ENCODE assay signal across 10 mouse cellular contexts in genomic region chr7:51913292-51914050, GRCm38 (mm10). TPM values are rescaled to one million over a fixed set of nuclear protein-coding genes. Genes with fewer than 3 reads are reported as not detected.
A peak's percentile ranks its signal among the peaks of the same experiment; 100 is the strongest.
DNase-seq lines count a peak whose midpoint lies in the region; ATAC-seq lines count a peak whose summit lies in the region.
"Had no signal": no experiment of that assay in that cellular context is flagged by ENCODE, and none has a peak within 500 bp of the region (broad histone marks: within the 10 kb centered on the region; RNA-seq: fewer than 3 reads in every experiment).

No protein-coding gene starts in this region.

- ATAC-seq in lung, embryonic 15.5 days (ENCODE audit: borderline replicate concordance, extremely low read depth, low FRiP score, low TSS enrichment), result peak; percentile 55; the same call in 1 of the 2 replicates
- peak; percentile 74 for ATAC-seq in heart, embryonic 15.5 days (replicated peaks; ENCODE audit: insufficient number of reproducible peaks, insufficient read depth, low FRiP score, low read depth)
- peak; percentile 50; the same call in 1 of the 2 replicates for ATAC-seq in neural tube, embryonic 13.5 days (ENCODE audit: low read depth)
- no peak for ATAC-seq in midbrain, embryonic 14.5 days (ENCODE audit: low FRiP score, low TSS enrichment)

- H3K4me1 ChIP-seq in lung, embryonic 15.5 days, result 0 out of 2 replicates have a peak, but pooled peaks cover 8% of the 10 kb centered on the region
- H3K4me1 ChIP-seq in heart, embryonic 15.5 days (replicated peaks), result peaks cover 13% of the 10 kb centered on the region
- 0 out of 2 replicates have a peak, but pooled peaks cover 6% of the 10 kb centered on the region for H3K4me1 ChIP-seq in neural tube, embryonic 13.5 days (replicated peaks)
- no peaks in the 10 kb centered on the region for H3K4me1 ChIP-seq in midbrain, embryonic 14.5 days (ENCODE audit: control insufficient read depth, insufficient read depth, low read length)

- no peak overlapping the region for H3K4me3 ChIP-seq in lung, embryonic 15.5 days
- no peak overlapping the region for H3K4me3 ChIP-seq in heart, embryonic 15.5 days
- no peak overlapping the region for H3K4me3 ChIP-seq in neural tube, embryonic 13.5 days
- no peak overlapping the region for H3K4me3 ChIP-seq in midbrain, embryonic 14.5 days (replicated peaks; ENCODE audit: low read depth, low read length)

- WGBS in lung, embryonic 15.5 days, result 65% methylated on average over 3 of the region's 3 CpGs
- 74% methylated on average over 3 of the region's 3 CpGs for WGBS in heart, embryonic 15.5 days
- 93% methylated on average over 3 of the region's 3 CpGs for whole genome bisulfite sequencing in neural tube, embryonic 13.5 days
- WGBS in midbrain, embryonic 14.5 days, result 94% methylated on average over 3 of the region's 3 CpGs

- H3K4me2 ChIP-seq in lung, embryonic 15.5 days, result no peak overlapping the region
- no peak overlapping the region for H3K4me2 ChIP-seq in heart, embryonic 15.5 days
- H3K4me2 ChIP-seq in neural tube, embryonic 13.5 days, result no peak overlapping the region
- H3K4me2 ChIP-seq in midbrain, embryonic 14.5 days (ENCODE audit: low read length), result no peak overlapping the region

- 0 out of 2 replicates have a peak overlapping the region, but pooled peaks have one; percentile 15 for H3K27ac ChIP-seq in lung, embryonic 15.5 days
- H3K27ac ChIP-seq in heart, embryonic 15.5 days, result peak overlapping the region; percentile 76
- peak overlapping the region; percentile 18; the same call in 1 of the 2 replicates for H3K27ac ChIP-seq in neural tube, embryonic 13.5 days (replicated peaks)
- H3K27ac ChIP-seq in midbrain, embryonic 14.5 days (replicated peaks; ENCODE audit: low read depth, low read length), result no peak overlapping the region

- no peaks in the 10 kb centered on the region for H3K9me3 ChIP-seq in lung, embryonic 15.5 days
- no peaks in the 10 kb centered on the region for H3K9me3 ChIP-seq in heart, embryonic 15.5 days (replicated peaks)
- H3K9me3 ChIP-seq in neural tube, embryonic 13.5 days, result no peaks in the 10 kb centered on the region
- no peaks in the 10 kb centered on the region for H3K9me3 ChIP-seq in midbrain, embryonic 14.5 days (ENCODE audit: control insufficient read depth, low read length)

- no peak overlapping the region for H3K9ac ChIP-seq in lung, embryonic 15.5 days
- H3K9ac ChIP-seq in heart, embryonic 15.5 days, result no peak overlapping the region
- no peak overlapping the region for H3K9ac ChIP-seq in neural tube, embryonic 13.5 days
- H3K9ac ChIP-seq in midbrain, embryonic 14.5 days (replicated peaks; ENCODE audit: low read length), result no peak overlapping the region

- DNase-seq in lung, postnatal 4 days, result no peak
- DNase-seq in cerebellum, postnatal 14 days, result peak; percentile 18 to 28
- no peak for DNase-seq in left cerebral cortex, adult 8-10 months (ENCODE audit: low spot score in 2 of 2)
- DNase-seq in midbrain, embryonic 14.5 days, result no peak
- no peak for DNase-seq in spleen, postnatal 10 days (ENCODE audit: low spot score in 2 of 2)
- DNase-seq: gastrocnemius, postnatal 14 days; thymus, postnatal 14 days had no signal

- no peaks in the 10 kb centered on the region for H3K27me3 ChIP-seq in lung, embryonic 15.5 days
- no peaks in the 10 kb centered on the region for H3K27me3 ChIP-seq in heart, embryonic 15.5 days
- H3K27me3 ChIP-seq in neural tube, embryonic 13.5 days, result no peaks in the 10 kb centered on the region
- H3K27me3 ChIP-seq in midbrain, embryonic 14.5 days (ENCODE audit: control insufficient read depth, insufficient read depth, low read length), result no peaks in the 10 kb centered on the region

- no peaks in the 10 kb centered on the region for H3K36me3 ChIP-seq in lung, embryonic 15.5 days
- H3K36me3 ChIP-seq in heart, embryonic 15.5 days, result no peaks in the 10 kb centered on the region
- no peaks in the 10 kb centered on the region for H3K36me3 ChIP-seq in neural tube, embryonic 13.5 days
- no peaks in the 10 kb centered on the region for H3K36me3 ChIP-seq in midbrain, embryonic 14.5 days (ENCODE audit: control insufficient read depth, insufficient read depth, low read length)

RNA-seq across cellular contexts. Expression of gene Fancf, which starts 51.4 kb away (rescaled TPM):
- 10.0 and 10.2 TPM in 2 replicates for polyA plus RNA-seq in lung, embryonic 15.5 days (2015; fragmentation: Nextera tagmentation; extraction: Ambion mirVana)
- polyA plus RNA-seq in heart, embryonic 15.5 days (2015; fragmentation: Nextera tagmentation; extraction: Ambion mirVana), result 5.3 and 6.6 TPM in 2 replicates
- 11.2 and 12.5 TPM in 2 replicates for polyA plus RNA-seq in neural tube, embryonic 13.5 days (2015; fragmentation: Nextera tagmentation; extraction: Ambion mirVana)
- total RNA-seq in left cerebral cortex, adult 8-10 months (2022), result 1 to 10 TPM; 4.3 to 6.4 (median 5.7) TPM
- 11.6 and 12.1 TPM in 2 replicates for polyA plus RNA-seq in midbrain, embryonic 14.5 days (2014; fragmentation: Nextera tagmentation; extraction: Ambion mirVana)

RNA-seq across cellular contexts. Expression of gene Gas2, which starts 51.7 kb away (rescaled TPM):
- polyA plus RNA-seq in lung, embryonic 15.5 days (2015; fragmentation: Nextera tagmentation; extraction: Ambion mirVana), result 14.4 and 16.0 TPM in 2 replicates
- polyA plus RNA-seq in heart, embryonic 15.5 days (2015; fragmentation: Nextera tagmentation; extraction: Ambion mirVana), result 7.2 and 10.2 TPM in 2 replicates
- polyA plus RNA-seq in neural tube, embryonic 13.5 days (2015; fragmentation: Nextera tagmentation; extraction: Ambion mirVana), result 19.8 and 28.1 TPM in 2 replicates
- 10 to 100 TPM; 36.0 to 48.6 (median 39.0) TPM for total RNA-seq in left cerebral cortex, adult 8-10 months (2022)
- 13.8 and 20.9 TPM in 2 replicates for polyA plus RNA-seq in midbrain, embryonic 14.5 days (2014; fragmentation: Nextera tagmentation; extraction: Ambion mirVana)

Comparison
In these comparisons a context has a peak if more than half of its experiments do, and no peak if none do; other contexts are left out.
1. DNase-seq: peak in cerebellum, postnatal 14 days (2 of 2); none in lung, postnatal 4 days (0 of 2), left cerebral cortex, adult 8-10 months (0 of 2), midbrain, embryonic 14.5 days (single experiment) and spleen, postnatal 10 days (0 of 2).